ENCODE assay signal across 10 mouse cellular contexts in genomic region chr12:51622670-51623365, GRCm38 (mm10). TPM values are rescaled to one million over a fixed set of nuclear protein-coding genes. Genes with fewer than 3 reads are reported as not detected.
DNase-seq lines count a peak whose midpoint lies in the region; ATAC-seq and TF ChIP-seq lines count a peak whose summit lies in the region.
"Had no signal": no experiment of that assay in that cellular context is flagged by ENCODE, and none has a peak within 500 bp of the region (broad histone marks: within the 10 kb centered on the region; RNA-seq: fewer than 3 reads in every experiment).

No protein-coding gene starts in this region.

- DNase-seq in left cerebral cortex, adult 2 months (ENCODE audit: extremely low spot score in 1 of 2, low spot score in 2 of 2): no peak
- no peak for DNase-seq in left cerebral cortex, postnatal 36 days (ENCODE audit: low spot score in 2 of 2)
- DNase-seq in ZHBTc4 (ENCODE audit: low read depth, low spot score): peak; percentile 20
- peak; percentile 61 for DNase-seq in retina, embryonic 14.5 days (ENCODE audit: low spot score)
- no peak for DNase-seq in yolk sac, embryonic 10.5 days (ENCODE audit: low spot score)
- DNase-seq in thymus, adult 18-20 months: no peak
- DNase-seq: spleen, adult 18-20 months had no signal

- no peaks in the 10 kb centered on the region for H3K27me3 ChIP-seq in hindbrain, embryonic 13.5 days

- no peak overlapping the region for H3K9ac ChIP-seq in hindbrain, embryonic 13.5 days

- TF ChIP-seq CTCF in left cerebral cortex, adult 2 months (IDR thresholded peaks at IDR 0.05): peak; percentile 47

- H3K36me3 ChIP-seq in hindbrain, embryonic 13.5 days: peaks cover 16% of the 10 kb centered on the region

- H3K27ac ChIP-seq in left cerebral cortex, adult 2 months: no peak overlapping the region
- no peak overlapping the region for H3K27ac ChIP-seq in hindbrain, embryonic 13.5 days

- peak; percentile 79; the same call in 1 of the 2 replicates for ATAC-seq in hindbrain, embryonic 13.5 days (ENCODE audit: low FRiP score)
- no peak for ATAC-seq in erythroblast, adult 5-6 weeks (replicated peaks; ENCODE audit: low FRiP score, poor library complexity, severe bottlenecking)

- WGBS in hindbrain, embryonic 13.5 days: 79% methylated on average over 5 of the region's 5 CpGs

- no peaks in the 10 kb centered on the region for H3K4me1 ChIP-seq in hindbrain, embryonic 13.5 days (replicated peaks)

- H3K4me3 ChIP-seq in left cerebral cortex, adult 2 months: no peak overlapping the region
- no peak overlapping the region for H3K4me3 ChIP-seq in hindbrain, embryonic 13.5 days

- no peak overlapping the region for H3K4me2 ChIP-seq in hindbrain, embryonic 13.5 days

- no peaks in the 10 kb centered on the region for H3K9me3 ChIP-seq in hindbrain, embryonic 13.5 days

- intact Hi-C loops in left cerebral cortex, adult 2 months (cut with DNase I): loop anchor here (2.0 kb wide), 1 partner anchor 218 kb away; no protein-coding TSS in a partner anchor
- intact Hi-C loops in left cerebral cortex, postnatal 36 days (cut with DNase I): loop anchor here (5.0 kb wide), 1 partner anchor 221 kb away; no protein-coding TSS in a partner anchor

RNA-seq across cellular contexts. Expression of gene Coch, which starts 29.7 kb away (rescaled TPM):
- 10 to 100 TPM; 25.7 to 27.7 TPM for total RNA-seq in left cerebral cortex, adult 2 months (2021)
- 10 to 100 TPM; 27.4 to 30.9 TPM for total RNA-seq in left cerebral cortex, postnatal 36 days (2021)
- polyA plus RNA-seq in hindbrain, embryonic 13.5 days (2015; fragmentation: Nextera tagmentation; extraction: Ambion mirVana): 14.1 and 15.8 TPM in 2 replicates
- not detected in 2 replicates for total RNA-seq in erythroblast, adult 5-6 weeks (2015; ENCODE audit: low replicate concordance)
- not detected in 2 replicates for total RNA-seq in erythroblast, adult 5-6 weeks (2017; ENCODE audit: low replicate concordance)
- total RNA-seq: megakaryocyte-erythroid progenitor cell, adult 5-6 weeks had no signal

Comparison
In these comparisons a context has a peak if more than half of its experiments do, and no peak if none do; other contexts are left out.
1. DNase-seq: peak in ZHBTc4 (single experiment) and retina, embryonic 14.5 days (single experiment); none in left cerebral cortex, adult 2 months (0 of 2), left cerebral cortex, postnatal 36 days (0 of 2), yolk sac, embryonic 10.5 days (single experiment) and thymus, adult 18-20 months (0 of 2).
2. RNA of gene Coch, which starts 29.7 kb away (total RNA-seq): 27.4 to 30.9 TPM in left cerebral cortex, postnatal 36 days and 25.7 to 27.7 TPM in left cerebral cortex, adult 2 months; not detected in erythroblast, adult 5-6 weeks; every median in the first group is over 10 times any median in the second.